Mouse (Mus musculus): Measurements from ENCODE around the gene Gm49403. TPM values are rescaled to one million over a fixed set of nuclear protein-coding genes. Genes with fewer than 3 reads are reported as not detected.

Gene Gm49403
- polyA plus RNA-seq, 2 experiments: not detected

- peak overlapping the region; percentile 91 for H3K4me3 ChIP-seq (replicated peaks; ENCODE audit: low read length)
- H3K9me3 ChIP-seq (ENCODE audit: control insufficient read depth, low read length): no peaks in the 10 kb centered on the region
- no peak for TF ChIP-seq POLR2A (IDR thresholded peaks at IDR 0.05; ENCODE audit: borderline replicate concordance, extremely low read depth, insufficient read depth, insufficient read length)
- DNase-seq (ENCODE audit: low spot score) (no peak), ATAC-seq (ENCODE audit: low FRiP score, low read depth) (no peak)
- 79% methylated on average over 10 of the region's 10 CpGs for WGBS
- H3K4me2 ChIP-seq (replicated peaks; ENCODE audit: low read depth, low read length, severe bottlenecking): peak overlapping the region; percentile 88
- H3K9ac ChIP-seq (ENCODE audit: low read depth, low read length, severe bottlenecking): peak overlapping the region; percentile 93
- peaks cover 4% of the 10 kb centered on the region; the same call in 1 of the 2 replicates for H3K4me1 ChIP-seq (ENCODE audit: control insufficient read depth, insufficient read depth, low read length)
- no peak overlapping the region for H3K27ac ChIP-seq (replicated peaks; ENCODE audit: low read depth, low read length)
- H3K27me3 ChIP-seq (ENCODE audit: control insufficient read depth, insufficient read depth, low read length): no peaks in the 10 kb centered on the region
- peaks cover 36% of the 10 kb centered on the region for H3K36me3 ChIP-seq (ENCODE audit: control insufficient read depth, insufficient read depth, low read length)
These were observed 11.4 kb upstream of the Gm49403 start for GRCm38 (mm10) chr19:8872266-8872840.

GRCm38 (mm10) chr19:8875031-8875430 lies 8.7 kb upstream of the Gm49403 start:
- Histone ChIP-seq H3K27me3 (ENCODE audit: control insufficient read depth, insufficient read depth, low read length) (no peaks in the 10 kb centered on the region), H3K36me3 (ENCODE audit: control insufficient read depth, insufficient read depth, low read length) (peaks cover 41% of the 10 kb centered on the region), H3K4me2 (replicated peaks; ENCODE audit: low read depth, low read length, severe bottlenecking) (no peak overlapping the region), H3K9ac (ENCODE audit: low read depth, low read length, severe bottlenecking) (no peak overlapping the region), H3K4me3 (replicated peaks; ENCODE audit: low read length) (no peak overlapping the region), H3K27ac (replicated peaks; ENCODE audit: low read depth, low read length) (no peak overlapping the region), H3K9me3 (ENCODE audit: control insufficient read depth, low read length) (no peaks in the 10 kb centered on the region), H3K4me1 (ENCODE audit: control insufficient read depth, insufficient read depth, low read length) (peaks cover 8% of the 10 kb centered on the region; the same call in 1 of the 2 replicates)
- WGBS: 94% methylated on average over 7 of the region's 7 CpGs
- ATAC-seq (ENCODE audit: low FRiP score, low read depth): no peak
- DNase-seq (ENCODE audit: low spot score): no peak
- TF ChIP-seq POLR2A (IDR thresholded peaks at IDR 0.05; ENCODE audit: borderline replicate concordance, extremely low read depth, insufficient read depth, insufficient read length): no peak

- Histone ChIP-seq H3K9me3 (ENCODE audit: control insufficient read depth, low read length) (no peaks in the 10 kb centered on the region), H3K36me3 (ENCODE audit: control insufficient read depth, insufficient read depth, low read length) (peaks cover 20% of the 10 kb centered on the region), H3K27me3 (ENCODE audit: control insufficient read depth, insufficient read depth, low read length) (no peaks in the 10 kb centered on the region), H3K4me1 (ENCODE audit: control insufficient read depth, insufficient read depth, low read length) (peaks cover 5% of the 10 kb centered on the region; the same call in 1 of the 2 replicates), H3K9ac (ENCODE audit: low read depth, low read length, severe bottlenecking) (peak within 1 kb of the TSS; percentile 83), H3K4me3 (replicated peaks; ENCODE audit: low read length) (peak within 1 kb of the TSS; percentile 71), H3K27ac (replicated peaks; ENCODE audit: low read depth, low read length) (peak within 1 kb of the TSS; percentile 75), H3K4me2 (replicated peaks; ENCODE audit: low read depth, low read length, severe bottlenecking) (peak within 1 kb of the TSS; percentile 80)
- ATAC-seq (ENCODE audit: low FRiP score, low read depth): peak; percentile 95
- 2% methylated on average over 42 of the region's 42 CpGs for WGBS
- DNase-seq (ENCODE audit: low spot score): peak; percentile 91
- TF ChIP-seq POLR2A (IDR thresholded peaks at IDR 0.05; ENCODE audit: borderline replicate concordance, extremely low read depth, insufficient read depth, insufficient read length): peak; percentile 86; the same call in 1 of the 2 replicates
These were observed 3.3 kb upstream of the Gm49403 start, which contains the start of gene Uqcc3 for GRCm38 (mm10) chr19:8880311-8881033. Gene Uqcc3 (minus strand): TSS chr19:8880923.

- Histone ChIP-seq H3K4me1 (ENCODE audit: control insufficient read depth, insufficient read depth, low read length) (peaks cover 5% of the 10 kb centered on the region; the same call in 1 of the 2 replicates), H3K27ac (replicated peaks; ENCODE audit: low read depth, low read length) (no peak overlapping the region; the same call in 1 of the 2 replicates), H3K4me3 (replicated peaks; ENCODE audit: low read length) (peak overlapping the region; percentile 71), H3K27me3 (ENCODE audit: control insufficient read depth, insufficient read depth, low read length) (no peaks in the 10 kb centered on the region), H3K9me3 (ENCODE audit: control insufficient read depth, low read length) (no peaks in the 10 kb centered on the region), H3K4me2 (replicated peaks; ENCODE audit: low read depth, low read length, severe bottlenecking) (peak overlapping the region; percentile 80), H3K36me3 (ENCODE audit: control insufficient read depth, insufficient read depth, low read length) (peaks cover 15% of the 10 kb centered on the region), H3K9ac (ENCODE audit: low read depth, low read length, severe bottlenecking) (peak overlapping the region; percentile 83; the same call in 1 of the 2 replicates)
- no peak; the same call in 1 of the 2 replicates for ATAC-seq (ENCODE audit: low FRiP score, low read depth)
- TF ChIP-seq POLR2A (IDR thresholded peaks at IDR 0.05; ENCODE audit: borderline replicate concordance, extremely low read depth, insufficient read depth, insufficient read length): no peak
- WGBS: 19% methylated on average over 3 of the region's 3 CpGs
- no peak for DNase-seq (ENCODE audit: low spot score)
These were observed 2.7 kb upstream of the Gm49403 start for GRCm38 (mm10) chr19:8881034-8881392.

- Histone ChIP-seq H3K4me3 (replicated peaks; ENCODE audit: low read length) (peak overlapping the region; percentile 77; the same call in 1 of the 2 replicates), H3K9me3 (ENCODE audit: control insufficient read depth, low read length) (no peaks in the 10 kb centered on the region), H3K4me2 (replicated peaks; ENCODE audit: low read depth, low read length, severe bottlenecking) (peak overlapping the region; percentile 84), H3K27ac (replicated peaks; ENCODE audit: low read depth, low read length) (peak overlapping the region; percentile 88), H3K36me3 (ENCODE audit: control insufficient read depth, insufficient read depth, low read length) (peaks cover 16% of the 10 kb centered on the region), H3K9ac (ENCODE audit: low read depth, low read length, severe bottlenecking) (0 out of 2 replicates have a peak overlapping the region, but pooled peaks have one; percentile 86), H3K4me1 (ENCODE audit: control insufficient read depth, insufficient read depth, low read length) (peaks cover 10% of the 10 kb centered on the region; the same call in 1 of the 2 replicates), H3K27me3 (ENCODE audit: control insufficient read depth, insufficient read depth, low read length) (no peaks in the 10 kb centered on the region)
- 42% methylated on average over 1 of the region's 1 CpGs for WGBS
- TF ChIP-seq POLR2A (IDR thresholded peaks at IDR 0.05; ENCODE audit: borderline replicate concordance, extremely low read depth, insufficient read depth, insufficient read length): no peak
- no peak for DNase-seq (ENCODE audit: low spot score)
- ATAC-seq (ENCODE audit: low FRiP score, low read depth): no peak
These were observed 3.3 kb downstream of the Gm49403 start for GRCm38 (mm10) chr19:8886916-8887584.

All from limb, embryonic 14.5 days (tissue).